8 mouse cellular contexts compared by ENCODE assay signal in the genomic region with DNA sequence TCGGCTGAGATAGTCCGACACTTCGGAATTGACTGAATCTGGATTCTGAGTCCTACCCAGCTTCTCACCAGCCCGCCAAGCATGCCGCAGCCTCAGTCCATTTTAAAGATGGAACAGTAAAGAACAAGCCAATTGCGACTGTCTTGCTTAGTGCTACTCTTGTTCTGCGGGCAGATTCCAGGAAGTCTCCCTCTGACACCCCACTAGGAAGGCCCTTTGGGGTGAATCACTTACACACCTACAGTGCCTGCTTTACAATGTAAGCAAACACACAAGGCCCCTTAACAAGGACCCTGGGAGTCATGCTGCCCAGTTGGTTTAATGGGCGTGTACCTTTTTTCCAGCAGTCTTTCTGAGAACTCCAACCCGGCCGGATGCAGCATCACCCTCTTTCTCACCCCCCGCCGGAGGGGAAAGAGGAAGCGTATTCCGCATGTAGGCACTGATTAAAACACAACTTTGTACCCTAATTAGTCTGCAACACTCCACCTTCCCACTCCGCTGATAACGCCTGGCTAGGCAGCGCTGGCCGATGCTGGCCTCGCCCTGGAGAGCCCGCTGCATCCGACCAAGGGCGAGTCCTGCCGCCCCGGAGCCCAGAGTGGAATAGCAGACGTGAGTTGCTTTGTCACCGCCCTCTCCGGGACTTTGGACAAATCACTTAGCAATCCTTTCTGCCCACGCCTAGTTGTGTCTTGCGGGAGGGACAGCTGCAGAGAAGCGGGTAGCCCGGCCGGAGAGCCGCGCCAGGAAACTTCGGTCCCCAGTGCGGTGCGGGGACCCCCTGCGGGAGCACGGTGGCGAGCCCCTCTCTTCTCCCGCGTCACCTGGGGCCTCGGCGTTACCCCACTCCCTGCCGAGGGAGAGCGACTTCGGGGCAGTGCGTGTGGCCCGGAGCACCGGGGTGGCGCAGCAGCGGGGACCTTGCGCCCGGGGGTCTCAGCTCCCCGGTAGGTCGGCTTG. TPM values are rescaled to one million over a fixed set of nuclear protein-coding genes. Genes with fewer than 3 reads are reported as not detected.
DNase-seq lines count a peak whose midpoint lies in the region; ATAC-seq and TF ChIP-seq lines count a peak whose summit lies in the region.

A gene (plus strand): TSS at position 691 of the 963 bp plus-strand sequence.

- H3K4me3 ChIP-seq in embryonic facial prominence, embryonic 11.5 days (ENCODE audit: low read depth, low read length), result peak within 1 kb of the TSS; percentile 66
- peak within 1 kb of the TSS; percentile 75 for H3K4me3 ChIP-seq in heart, embryonic 12.5 days
- H3K4me3 ChIP-seq in kidney, embryonic 15.5 days (replicated peaks), result peak within 1 kb of the TSS; percentile 80
- peak within 1 kb of the TSS; percentile 71 for H3K4me3 ChIP-seq in lung, postnatal 0 days (ENCODE audit: low read depth, low read length)

- H3K27ac ChIP-seq in embryonic facial prominence, embryonic 11.5 days (replicated peaks; ENCODE audit: low read depth, low read length), result no peak within 1 kb of the TSS
- H3K27ac ChIP-seq in heart, embryonic 12.5 days (ENCODE audit: poor library complexity, severe bottlenecking), result no peak within 1 kb of the TSS
- H3K27ac ChIP-seq in kidney, embryonic 15.5 days, result 0 out of 2 replicates have a peak within 1 kb of the TSS, but pooled peaks have one; percentile 37
- no peak within 1 kb of the TSS for H3K27ac ChIP-seq in lung, postnatal 0 days (ENCODE audit: low read length)

- DNase-seq in 3T3-L1 (ENCODE audit: low read depth, low spot score) (peak; percentile 90), NIH3T3 (ENCODE audit: low read depth) (peak; percentile 84)
- peak; percentile 70 for DNase-seq in embryonic facial prominence, embryonic 11.5 days (ENCODE audit: low spot score)
- DNase-seq in lung, postnatal 0 days (ENCODE audit: low spot score), result peak; percentile 83
- peak; percentile 71 for DNase-seq in ovary, adult 18-20 months (ENCODE audit: low spot score)
- no peak for DNase-seq in cerebellum, adult 9-11 months

- peak; percentile 66 for ATAC-seq in embryonic facial prominence, embryonic 11.5 days (replicated peaks; ENCODE audit: insufficient number of reproducible peaks, low FRiP score, low TSS enrichment, low read depth)
- ATAC-seq in heart, embryonic 12.5 days (ENCODE audit: insufficient number of reproducible peaks, low FRiP score), result peak; percentile 73
- ATAC-seq in kidney, embryonic 15.5 days (replicated peaks; ENCODE audit: low FRiP score), result peak; percentile 89
- ATAC-seq in lung, postnatal 0 days, result peak; percentile 88

- H3K27me3 ChIP-seq in embryonic facial prominence, embryonic 11.5 days (ENCODE audit: control insufficient read depth, insufficient read depth, low read length), result peaks cover 19% of the 10 kb centered on the region
- peaks cover 22% of the 10 kb centered on the region for H3K27me3 ChIP-seq in heart, embryonic 12.5 days (replicated peaks)
- peaks cover 21% of the 10 kb centered on the region for H3K27me3 ChIP-seq in kidney, embryonic 15.5 days
- no peaks in the 10 kb centered on the region for H3K27me3 ChIP-seq in lung, postnatal 0 days (replicated peaks; ENCODE audit: insufficient read depth, low read length)

- no peaks in the 10 kb centered on the region for H3K9me3 ChIP-seq in embryonic facial prominence, embryonic 11.5 days (replicated peaks; ENCODE audit: control insufficient read depth, low read length)
- no peaks in the 10 kb centered on the region for H3K9me3 ChIP-seq in heart, embryonic 12.5 days (replicated peaks)
- no peaks in the 10 kb centered on the region for H3K9me3 ChIP-seq in kidney, embryonic 15.5 days (replicated peaks)
- H3K9me3 ChIP-seq in lung, postnatal 0 days (ENCODE audit: low read length), result no peaks in the 10 kb centered on the region

- peak within 1 kb of the TSS; percentile 98 for H3K4me2 ChIP-seq in embryonic facial prominence, embryonic 11.5 days (ENCODE audit: low read depth, low read length)
- peak within 1 kb of the TSS; percentile 97 for H3K4me2 ChIP-seq in heart, embryonic 12.5 days
- peak within 1 kb of the TSS; percentile 100 for H3K4me2 ChIP-seq in kidney, embryonic 15.5 days
- H3K4me2 ChIP-seq in lung, postnatal 0 days (replicated peaks; ENCODE audit: low read depth, low read length), result peak within 1 kb of the TSS; percentile 100

- H3K9ac ChIP-seq in embryonic facial prominence, embryonic 11.5 days (replicated peaks; ENCODE audit: low read length), result peak within 1 kb of the TSS; percentile 49
- peak within 1 kb of the TSS; percentile 76 for H3K9ac ChIP-seq in heart, embryonic 12.5 days
- peak within 1 kb of the TSS; percentile 73 for H3K9ac ChIP-seq in kidney, embryonic 15.5 days
- H3K9ac ChIP-seq in lung, postnatal 0 days (replicated peaks; ENCODE audit: low read depth), result peak within 1 kb of the TSS; percentile 43; the same call in 1 of the 2 replicates

- no peak for TF ChIP-seq CTCF in lung, postnatal 0 days (IDR thresholded peaks at IDR 0.05)

- H3K36me3 ChIP-seq in embryonic facial prominence, embryonic 11.5 days (replicated peaks; ENCODE audit: control insufficient read depth, insufficient read depth, low read depth, low read length), result no peaks in the 10 kb centered on the region
- no peaks in the 10 kb centered on the region for H3K36me3 ChIP-seq in heart, embryonic 12.5 days
- H3K36me3 ChIP-seq in kidney, embryonic 15.5 days, result no peaks in the 10 kb centered on the region
- no peaks in the 10 kb centered on the region for H3K36me3 ChIP-seq in lung, postnatal 0 days (ENCODE audit: insufficient read depth, low read length)

- 10% methylated on average over 51 of the region's 56 CpGs for WGBS in embryonic facial prominence, embryonic 11.5 days
- WGBS in heart, embryonic 12.5 days, result 8% methylated on average over 56 of the region's 56 CpGs
- 9% methylated on average over 56 of the region's 56 CpGs for WGBS in kidney, embryonic 15.5 days
- WGBS in lung, postnatal 0 days, result 9% methylated on average over 50 of the region's 56 CpGs

- TF ChIP-seq EP300 in lung, postnatal 0 days (IDR thresholded peaks at IDR 0.05), result no peak

- no peaks in the 10 kb centered on the region for H3K4me1 ChIP-seq in embryonic facial prominence, embryonic 11.5 days (ENCODE audit: control insufficient read depth, insufficient read depth, low read length)
- H3K4me1 ChIP-seq in heart, embryonic 12.5 days (replicated peaks), result peaks cover 3% of the 10 kb centered on the region; the same call in 1 of the 2 replicates
- peaks cover 27% of the 10 kb centered on the region for H3K4me1 ChIP-seq in kidney, embryonic 15.5 days
- peaks cover 3% of the 10 kb centered on the region; the same call in 1 of the 2 replicates for H3K4me1 ChIP-seq in lung, postnatal 0 days (ENCODE audit: insufficient read depth, low read depth, low read length)

RNA-seq across cellular contexts. Expression of the gene that starts here (rescaled TPM):
- 0.07 and 0.10 TPM in 2 replicates for polyA plus RNA-seq in embryonic facial prominence, embryonic 11.5 days (2014; fragmentation: Nextera tagmentation; extraction: Ambion mirVana)
- polyA plus RNA-seq in heart, embryonic 12.5 days (2016; fragmentation: Nextera tagmentation; extraction: Ambion mirVana), result 0.80 and 0.95 TPM in 2 replicates
- polyA plus RNA-seq in kidney, embryonic 15.5 days (2015; fragmentation: Nextera tagmentation; extraction: Ambion mirVana), result 1.5 and 1.6 TPM in 2 replicates
- polyA plus RNA-seq in lung, postnatal 0 days (2015; fragmentation: Nextera tagmentation; extraction: Ambion mirVana), result 0.19 and 0.27 TPM in 2 replicates

Comparison
In these comparisons a context has a peak if more than half of its experiments do, and no peak if none do; other contexts are left out.
1. Peak in DNase-seq, ATAC-seq, H3K4me3 ChIP-seq, H3K9ac ChIP-seq and H3K4me2 ChIP-seq in embryonic facial prominence, embryonic 11.5 days; RNA of the gene not detected or under 1 TPM.
2. Peak in ATAC-seq, H3K4me3 ChIP-seq, H3K9ac ChIP-seq and H3K4me2 ChIP-seq in heart, embryonic 12.5 days; RNA of the gene not detected or under 1 TPM.
3. Peak in DNase-seq, ATAC-seq, H3K4me3 ChIP-seq, H3K9ac ChIP-seq and H3K4me2 ChIP-seq in lung, postnatal 0 days; RNA of the gene not detected or under 1 TPM.